Mouse (Mus musculus) CD8-positive naive resting alpha-beta T cell, adult 2 months (primary cell): Measurements from ENCODE around the gene Ankmy1.
A peak's percentile ranks its signal among the peaks of the same experiment; 100 is the strongest.

Source experiments
- DNase-seq, 2 experiments: peaks; one replicate each; pipeline ENCODE4 v3.0.0; 2022; ENCODE audit warnings: low read depth in 2 of 2, low spot score in 2 of 2

Gene Ankmy1

DNA sequence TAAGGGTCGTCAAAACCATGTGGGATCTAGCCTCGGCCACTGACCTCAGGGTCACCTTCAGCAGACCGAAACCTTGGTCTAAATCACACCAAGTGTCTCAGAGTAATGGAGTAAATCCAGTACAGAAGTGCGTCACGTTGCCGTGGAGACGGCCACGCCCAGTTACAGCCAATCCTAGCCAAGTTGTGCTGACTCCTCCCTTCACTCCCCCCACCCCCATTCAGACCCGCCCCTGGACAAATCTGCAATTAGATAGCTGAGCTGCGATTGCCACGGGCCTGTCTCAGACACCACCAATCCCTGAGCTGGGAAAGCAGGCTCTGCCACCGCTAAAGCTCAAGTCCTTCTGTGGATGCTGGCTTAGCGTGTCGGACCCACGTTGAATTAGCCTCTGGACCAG is at the start of gene Ankmy1:
Gene Ankmy1 (minus strand): TSS at position 121 of the 400 bp plus-strand sequence.
- no peak for DNase-seq

DNA sequence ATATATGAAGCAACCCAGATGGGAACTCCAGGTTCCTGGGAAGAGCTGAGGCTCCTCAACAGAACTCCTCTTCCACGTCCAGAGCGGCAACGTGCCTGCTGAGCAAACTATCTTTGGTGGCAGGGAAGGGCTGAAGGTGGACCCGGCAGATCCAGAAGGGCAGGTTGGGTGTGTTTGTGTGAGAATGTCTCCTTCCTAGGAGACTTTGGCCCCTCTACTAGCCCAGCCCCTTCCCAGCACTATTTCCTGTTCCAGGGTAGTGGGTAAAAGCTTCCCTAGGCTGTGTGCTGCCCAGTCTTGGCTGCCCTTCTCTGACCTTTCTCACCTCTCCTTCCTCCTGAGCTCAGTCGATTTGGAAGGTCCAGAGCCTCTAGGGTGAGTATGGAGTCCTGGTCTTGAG is 47.9 kb upstream of the Ankmy1 start, which contains the start of gene Gpr35:
Gene Gpr35 (plus strand): TSS at position 259 of the 400 bp plus-strand sequence.
- no peak for DNase-seq

DNA sequence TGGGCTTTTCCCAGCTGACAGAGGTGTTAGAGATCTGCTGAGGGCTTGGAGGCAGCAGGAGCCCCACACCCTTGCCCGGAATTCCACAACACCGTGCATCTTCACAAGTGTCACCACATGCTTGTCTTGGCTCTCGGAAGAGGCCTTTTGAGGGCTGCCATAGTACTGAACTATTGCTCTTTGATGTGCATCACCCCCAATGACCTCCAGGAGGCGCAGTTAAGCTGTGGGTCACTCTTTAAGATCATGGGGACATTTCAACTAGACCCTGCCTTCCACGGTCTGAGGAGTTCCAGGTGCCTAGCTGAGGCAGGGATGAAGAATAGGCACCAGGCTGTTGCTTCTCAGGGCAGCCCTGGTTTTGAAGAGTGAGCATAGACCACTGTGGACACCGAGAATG is 46.7 kb upstream of the Ankmy1 start:
- DNase-seq = no peak

DNA sequence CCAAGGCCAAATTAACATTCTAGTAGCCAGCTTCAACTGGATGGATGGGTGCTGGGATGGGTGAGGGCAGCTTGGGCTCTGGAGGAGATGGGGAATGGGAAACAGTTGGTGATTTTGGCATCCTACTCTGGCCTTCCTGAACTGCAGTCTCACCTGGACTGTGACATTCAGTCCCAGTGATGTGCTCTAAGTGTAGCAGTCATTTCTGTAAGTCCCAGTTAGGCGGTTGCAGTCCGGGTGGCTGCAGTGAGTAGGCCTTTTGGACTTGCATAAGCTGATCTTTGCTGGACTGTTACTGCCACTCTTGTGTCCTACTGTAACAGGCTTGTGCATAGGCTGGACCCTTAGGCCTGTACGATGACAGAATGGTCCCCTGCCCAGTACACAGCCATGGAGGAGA is 45.3 kb upstream of the Ankmy1 start:
- no peak for DNase-seq

DNA sequence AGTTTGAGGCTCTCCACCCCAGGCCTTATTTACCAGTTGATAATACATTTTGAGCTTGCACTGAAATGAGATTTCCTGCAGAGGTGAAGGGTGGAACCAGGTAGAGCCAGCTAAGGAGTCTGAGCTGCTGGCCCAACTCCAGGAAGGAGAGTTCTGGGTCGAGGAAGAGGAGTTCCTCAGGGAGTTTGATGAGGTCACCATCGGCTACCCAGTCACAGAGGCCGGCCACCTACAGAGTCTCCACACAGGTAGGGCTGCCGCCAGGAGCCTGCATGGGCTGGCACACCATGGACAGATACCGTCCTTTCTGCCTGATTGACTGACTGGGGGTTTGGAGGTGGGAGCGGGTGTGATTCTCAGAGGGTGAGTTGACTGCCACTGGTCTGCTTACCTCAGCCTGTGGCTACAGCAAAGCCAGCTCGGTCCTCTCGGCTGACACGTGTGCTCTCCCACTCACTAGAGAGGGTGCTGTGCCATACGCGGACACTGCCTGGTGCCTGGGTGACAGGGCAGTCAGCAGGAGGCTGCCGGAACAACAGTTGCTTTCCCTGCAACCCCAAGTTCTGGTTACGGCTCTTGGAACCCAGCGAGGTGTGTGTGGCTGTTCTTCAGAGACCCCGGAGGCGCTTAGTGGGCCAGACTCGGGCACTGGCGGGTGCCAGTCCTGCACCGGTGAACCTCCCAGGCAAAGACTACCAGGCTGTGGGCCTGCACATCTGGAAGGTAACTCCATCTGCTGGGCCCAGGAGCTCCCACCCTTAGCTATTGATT is 40.7 kb upstream of the Ankmy1 start:
- DNase-seq = no peak

DNA sequence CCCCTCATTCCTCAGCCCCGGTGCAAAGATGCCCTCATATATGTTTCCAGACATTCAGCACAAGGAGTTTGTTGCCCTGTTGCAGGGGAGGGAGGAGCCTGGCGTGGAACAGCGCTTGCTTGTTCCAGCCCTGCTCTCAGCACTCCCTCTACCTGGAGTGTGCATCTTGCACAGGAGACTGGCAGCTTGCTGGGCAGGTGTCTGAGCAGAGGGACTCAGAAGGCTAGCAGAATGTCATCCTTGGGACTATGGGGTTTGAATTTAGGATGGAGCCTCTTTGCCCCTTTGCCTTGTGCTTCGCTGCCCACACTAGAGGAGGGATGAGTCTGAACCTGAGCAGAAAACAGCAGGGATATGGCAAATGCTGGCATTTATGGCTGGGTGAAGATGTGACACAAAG is 37.0 kb upstream of the Ankmy1 start:
- DNase-seq = no peak

DNA sequence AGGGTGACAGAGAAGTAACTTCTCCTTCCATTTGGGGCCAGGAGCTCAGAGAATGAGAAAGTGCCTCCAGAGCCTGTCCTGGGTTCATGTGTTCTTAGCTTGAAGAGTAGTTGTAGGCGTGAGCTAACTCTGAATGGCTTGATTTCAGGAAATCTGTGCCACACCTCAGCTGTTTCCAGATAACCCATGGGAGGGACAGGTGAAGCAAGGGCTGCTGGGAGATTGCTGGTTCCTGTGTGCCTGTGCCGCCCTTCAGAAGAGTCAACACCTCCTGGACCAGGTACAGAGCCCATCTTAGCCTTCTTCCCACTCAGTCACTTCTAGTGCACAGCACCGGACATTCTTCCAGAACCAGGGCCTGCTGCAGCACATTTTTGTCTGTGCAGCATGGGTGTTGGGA is 35.1 kb upstream of the Ankmy1 start:
- DNase-seq = no peak

DNA sequence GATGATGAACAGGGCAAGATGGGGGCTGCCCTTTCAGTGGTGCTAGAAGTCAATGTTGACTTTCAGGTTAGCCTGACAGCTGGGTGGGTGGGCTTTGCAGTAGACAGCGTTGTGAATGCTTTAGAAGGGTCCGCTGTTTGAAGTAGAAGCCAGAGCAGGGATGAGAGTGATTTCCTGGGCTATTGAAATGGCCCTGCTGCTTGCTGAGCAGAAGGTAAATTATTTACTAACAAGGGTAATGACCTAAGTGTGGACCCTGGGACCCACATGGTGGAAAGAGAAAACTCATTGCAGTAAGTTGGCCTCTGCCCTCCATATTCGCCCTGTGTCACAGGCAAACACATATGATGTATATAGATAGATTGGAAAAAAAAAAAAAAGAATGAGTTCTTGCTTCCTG is 33.8 kb upstream of the Ankmy1 start:
- DNase-seq = no peak

DNA sequence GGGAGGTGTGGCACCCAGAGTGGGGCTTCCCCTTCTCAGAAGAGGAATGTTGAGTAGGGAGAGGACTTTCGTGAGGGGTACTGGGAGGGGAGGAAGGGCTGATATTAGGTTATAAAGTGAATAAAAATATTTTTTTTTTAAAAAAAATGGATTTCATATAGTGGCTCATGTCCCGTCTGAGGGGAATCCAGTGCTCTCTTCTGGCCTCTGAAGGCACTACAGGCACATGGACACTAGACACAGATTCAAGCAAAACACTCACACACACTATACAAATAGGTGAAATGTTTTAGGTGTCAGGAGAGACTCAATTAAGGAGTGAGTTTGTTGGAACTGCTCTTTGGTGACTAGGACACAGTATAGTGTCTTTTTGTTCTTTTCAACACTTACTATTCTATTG is 33.3 kb upstream of the Ankmy1 start:
- no peak for DNase-seq

DNA sequence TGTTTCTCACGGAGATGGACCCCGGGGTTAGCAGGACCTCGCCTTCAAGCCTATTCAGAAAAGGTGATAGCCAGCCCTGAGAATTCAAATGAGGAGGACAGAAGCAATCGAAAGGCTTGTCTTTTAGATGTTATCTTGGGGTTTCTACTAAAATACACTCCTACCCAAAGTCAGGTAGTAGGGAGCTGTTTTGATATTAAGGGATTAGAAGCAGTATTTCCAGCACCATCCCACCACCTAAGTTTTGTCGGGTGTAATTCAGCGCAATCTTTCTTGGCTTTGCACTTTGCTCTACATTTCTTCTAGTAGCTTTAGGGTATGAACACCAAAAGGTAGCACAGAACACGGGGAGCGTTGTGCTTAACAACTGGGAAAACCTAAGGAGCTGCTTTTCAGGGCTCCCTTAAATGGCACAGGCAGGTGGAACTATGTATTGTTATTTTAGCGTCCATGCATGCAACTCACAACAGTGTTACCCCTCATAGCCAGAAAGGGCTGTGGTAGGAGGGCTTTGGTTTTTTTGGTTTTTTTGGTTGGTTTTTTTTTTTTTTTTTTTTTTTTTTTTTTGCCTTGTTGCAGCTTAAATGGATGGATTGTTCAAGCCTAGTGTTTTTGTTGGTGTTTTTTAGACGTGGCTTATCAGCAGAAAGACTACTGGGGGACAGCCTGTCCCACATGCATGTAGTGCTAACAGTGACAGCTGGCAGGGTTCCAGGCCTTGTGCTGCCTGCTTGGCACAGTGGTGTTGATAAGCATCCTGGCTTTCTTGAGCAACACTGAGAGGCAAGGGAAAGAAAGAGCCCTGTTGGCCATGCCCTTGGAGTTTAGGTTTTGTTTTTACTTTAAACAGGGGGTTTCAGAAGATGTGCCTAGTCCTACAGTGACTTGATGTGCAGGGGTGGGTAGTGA is 32.6 kb upstream of the Ankmy1 start:
- DNase-seq = no peak

DNA sequence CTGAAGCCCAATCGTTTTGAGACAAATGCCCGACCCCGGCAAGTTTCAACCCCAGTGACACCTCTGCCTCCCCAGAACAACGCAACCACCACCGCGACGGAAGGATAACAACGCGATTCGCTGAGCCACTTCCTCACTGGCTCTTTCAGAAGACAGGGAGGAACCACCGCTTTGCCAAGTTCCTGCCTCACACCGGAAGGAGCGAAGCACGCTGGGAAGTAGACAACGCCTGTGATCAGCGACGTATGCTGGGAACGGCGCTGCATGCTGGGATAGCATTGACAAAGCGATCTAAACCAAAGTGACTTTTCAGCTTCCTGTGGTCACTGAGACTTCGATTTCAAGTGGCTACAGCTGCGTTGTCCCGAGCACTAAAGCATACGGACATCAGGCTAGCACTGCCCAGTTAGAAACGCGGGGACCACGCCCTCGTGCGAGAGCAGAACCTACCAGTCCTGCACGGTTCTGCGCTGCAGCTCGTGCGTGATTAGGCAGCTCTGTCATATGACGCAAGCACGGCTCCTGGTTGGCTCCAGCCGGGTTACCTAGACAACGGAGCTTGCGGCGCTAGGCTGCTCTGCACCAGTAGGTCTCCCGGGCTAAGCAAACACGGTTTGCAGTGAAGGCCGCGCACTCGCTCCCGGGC is 31.6 kb upstream of the Ankmy1 start, which contains the start of gene Capn10:
Gene Capn10 (plus strand): TSS at position 195 of the 646 bp plus-strand sequence.
- DNase-seq = peak; percentile 83 to 87

DNA sequence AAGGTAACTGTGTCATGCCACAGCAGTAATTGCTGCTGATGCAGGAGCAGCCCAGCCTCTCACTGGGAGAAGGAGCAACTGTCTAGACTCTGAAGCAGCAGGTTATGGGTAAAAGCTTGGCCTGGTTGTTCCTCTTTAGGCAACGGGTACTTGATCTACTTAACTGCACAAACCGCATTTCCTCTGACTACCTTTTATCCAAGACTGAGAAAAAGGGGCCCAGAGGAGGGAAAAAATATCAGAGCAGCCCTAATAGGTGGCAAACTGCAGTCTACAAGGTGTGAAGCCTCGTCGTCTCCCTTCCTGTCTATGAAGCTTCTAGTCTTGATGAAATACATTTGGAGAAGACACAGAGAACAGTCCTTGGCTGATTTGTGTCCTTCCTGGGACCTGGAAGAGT is 30.9 kb upstream of the Ankmy1 start:
- no peak for DNase-seq

DNA sequence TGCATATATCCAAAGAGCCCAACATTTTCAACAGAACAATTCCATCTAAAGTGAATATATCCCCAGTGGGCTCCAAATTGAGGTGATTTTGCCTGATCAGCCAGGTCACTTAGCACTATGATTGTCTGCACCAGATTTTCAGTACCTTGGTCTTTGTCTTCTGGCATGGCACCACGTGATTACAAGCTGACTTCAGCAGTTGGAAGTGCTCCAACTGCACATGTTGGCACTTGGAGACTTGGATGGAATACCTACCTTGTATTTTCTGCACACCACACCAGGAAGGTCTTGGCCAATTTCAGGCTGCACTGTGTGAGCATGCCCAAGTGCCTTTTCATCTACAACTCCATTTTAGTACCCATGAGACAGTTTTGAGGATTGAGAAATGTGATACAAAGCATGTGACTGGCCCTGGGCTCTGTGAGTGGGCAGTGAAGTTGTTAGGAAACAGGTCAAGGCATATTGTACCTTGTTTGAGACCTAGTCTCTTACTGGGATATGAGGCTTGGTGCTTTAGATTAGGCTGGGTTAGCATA is 27.5 kb upstream of the Ankmy1 start:
- no peak for DNase-seq

DNA sequence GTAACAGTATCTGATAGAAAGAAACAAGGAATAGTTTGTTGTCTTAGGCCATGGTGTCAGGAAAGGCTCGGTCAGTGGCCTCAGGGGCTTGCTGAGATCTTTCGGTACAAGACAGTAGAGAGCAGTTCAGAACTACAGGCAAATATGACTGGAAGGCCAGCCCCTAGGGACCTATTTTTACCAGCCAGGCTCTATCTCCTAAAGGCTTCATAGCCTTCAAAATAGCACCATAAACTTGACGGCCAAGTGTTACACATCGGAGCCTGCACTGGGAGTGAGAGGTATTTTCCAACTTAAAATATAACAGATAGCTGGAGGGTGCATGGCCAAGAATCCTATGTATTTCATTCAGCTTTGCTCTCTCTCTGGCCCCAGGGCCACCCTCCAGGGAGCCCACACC is 18.8 kb upstream of the Ankmy1 start:
- DNase-seq = no peak

DNA sequence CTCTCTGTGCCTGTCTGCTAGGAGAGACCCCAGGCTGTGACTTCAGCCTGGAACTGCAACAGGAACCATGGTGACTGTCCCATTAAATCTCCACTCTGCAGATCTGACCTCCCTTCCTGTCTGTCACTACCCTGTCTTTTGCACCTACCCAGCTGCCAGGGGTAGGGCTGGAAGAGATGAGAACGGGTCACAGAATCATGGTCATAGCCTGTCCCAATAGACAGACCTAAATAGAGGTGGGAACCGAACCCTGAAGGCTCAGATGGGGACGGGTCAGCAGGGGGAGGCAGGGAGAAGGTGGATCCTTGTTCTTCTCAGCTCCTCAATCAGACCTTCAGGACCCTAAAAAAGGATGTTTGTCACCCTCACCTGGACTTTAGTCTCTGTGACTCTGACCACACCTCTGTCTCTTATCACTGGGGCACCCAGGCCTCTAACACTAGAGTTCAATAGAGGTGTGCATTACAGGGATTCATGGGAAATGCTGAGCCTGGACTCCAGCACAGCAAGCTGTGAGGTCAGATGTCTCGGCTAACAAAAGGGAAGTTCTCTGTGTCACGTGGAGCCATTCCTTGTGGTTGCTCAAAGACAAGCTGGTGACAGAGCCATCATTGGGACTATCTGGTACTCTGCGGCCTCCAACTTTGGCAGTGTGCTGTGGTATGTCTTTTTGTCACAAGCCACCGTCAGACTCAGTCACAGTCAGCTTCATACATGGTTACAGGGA is 17.9 kb upstream of the Ankmy1 start:
- no peak for DNase-seq

DNA sequence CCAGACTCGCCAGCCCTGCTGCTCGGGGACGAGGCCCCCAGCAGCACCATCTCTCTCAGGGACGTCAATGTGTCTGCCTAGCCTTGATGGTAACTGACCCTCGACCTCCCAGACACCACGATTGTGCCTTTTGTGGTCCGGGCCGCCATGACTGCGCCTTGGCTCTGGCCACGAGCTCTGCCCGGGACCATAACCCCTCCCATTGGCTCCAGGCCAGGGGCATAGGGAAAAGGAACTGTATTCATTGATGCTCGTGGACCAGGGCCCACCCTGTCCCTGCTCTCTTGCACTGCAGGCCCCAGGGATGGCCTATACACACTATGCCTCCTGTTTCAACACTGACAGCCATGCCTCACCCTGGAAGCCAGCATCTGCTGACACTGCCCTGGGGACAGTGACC is 17.1 kb upstream of the Ankmy1 start:
- no peak for DNase-seq

DNA sequence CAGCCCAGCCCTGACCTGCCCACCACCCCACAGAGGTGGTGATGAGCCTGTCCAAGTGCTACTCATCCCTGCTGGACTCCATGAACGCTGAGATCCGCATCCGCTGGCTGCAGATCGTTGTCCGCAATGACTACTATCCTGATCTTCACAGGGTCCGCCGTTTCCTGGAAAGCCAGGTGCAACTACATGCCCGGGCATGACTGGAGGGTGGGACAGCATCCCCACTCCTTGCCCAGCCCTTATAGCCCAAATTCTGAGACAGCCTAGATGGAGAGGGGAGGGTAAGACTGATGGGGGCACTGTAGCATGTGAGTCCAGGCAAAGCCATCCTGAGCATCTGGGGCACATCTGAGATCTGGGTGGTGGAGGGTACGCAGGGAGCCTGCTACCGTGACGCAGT is 16.4 kb upstream of the Ankmy1 start:
- DNase-seq = no peak

DNA sequence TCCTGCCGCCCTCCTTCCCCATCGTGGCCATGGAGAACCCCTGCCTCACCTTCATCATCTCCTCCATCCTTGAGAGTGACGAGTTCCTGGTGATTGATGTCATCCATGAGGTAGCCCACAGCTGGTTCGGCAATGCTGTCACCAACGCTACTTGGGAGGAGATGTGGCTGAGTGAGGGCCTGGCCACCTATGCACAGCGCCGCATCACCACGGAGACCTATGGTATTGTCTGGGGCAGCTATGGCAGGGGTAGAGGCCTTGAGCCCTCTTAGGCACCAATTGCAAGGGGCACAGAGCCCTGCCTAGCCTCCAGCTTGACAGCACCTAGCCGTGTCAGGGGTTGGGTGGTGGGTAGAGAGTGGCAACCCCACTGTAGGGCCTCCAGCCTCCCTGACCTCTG is 14.0 kb upstream of the Ankmy1 start:
- no peak for DNase-seq

DNA sequence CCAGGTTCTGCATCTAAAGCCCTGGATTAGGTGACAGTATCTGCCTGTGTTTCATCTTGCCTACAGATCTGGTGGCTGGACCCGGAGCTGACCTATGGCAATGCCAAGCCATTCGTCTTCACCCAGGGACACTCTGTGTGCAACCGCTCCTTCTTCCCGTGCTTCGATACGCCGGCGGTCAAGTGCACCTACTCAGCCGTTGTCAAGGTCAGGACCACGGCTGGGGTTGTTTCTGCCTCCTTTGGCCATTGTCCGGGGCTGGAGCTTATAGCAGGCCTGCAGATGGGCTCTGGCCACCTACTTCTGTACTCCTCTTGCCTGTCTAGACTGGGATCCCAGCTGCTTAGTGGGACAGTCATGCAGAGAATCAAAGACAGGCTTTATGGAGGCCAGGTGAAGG is 12.3 kb upstream of the Ankmy1 start:
- no peak for DNase-seq

DNA sequence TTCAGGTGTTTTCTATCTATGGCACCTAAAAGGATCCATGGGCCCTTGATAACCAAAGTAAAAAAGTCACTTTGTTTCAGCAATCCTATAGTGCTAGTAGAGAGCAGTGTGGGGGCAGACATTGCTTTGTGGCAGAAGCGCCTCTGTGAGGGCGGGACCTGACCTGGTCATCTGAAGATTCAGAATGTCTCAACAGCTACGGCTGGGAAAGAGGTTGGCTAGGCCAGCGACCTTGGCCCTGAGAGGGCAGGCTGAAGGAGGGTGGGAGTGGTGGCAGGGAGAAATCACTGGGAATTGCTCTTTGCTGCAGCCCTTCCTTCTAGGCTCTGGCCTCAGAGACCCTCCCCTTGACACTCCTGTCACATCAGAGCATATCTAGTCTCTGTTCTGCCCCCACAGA is 11.5 kb upstream of the Ankmy1 start:
- no peak for DNase-seq

DNA sequence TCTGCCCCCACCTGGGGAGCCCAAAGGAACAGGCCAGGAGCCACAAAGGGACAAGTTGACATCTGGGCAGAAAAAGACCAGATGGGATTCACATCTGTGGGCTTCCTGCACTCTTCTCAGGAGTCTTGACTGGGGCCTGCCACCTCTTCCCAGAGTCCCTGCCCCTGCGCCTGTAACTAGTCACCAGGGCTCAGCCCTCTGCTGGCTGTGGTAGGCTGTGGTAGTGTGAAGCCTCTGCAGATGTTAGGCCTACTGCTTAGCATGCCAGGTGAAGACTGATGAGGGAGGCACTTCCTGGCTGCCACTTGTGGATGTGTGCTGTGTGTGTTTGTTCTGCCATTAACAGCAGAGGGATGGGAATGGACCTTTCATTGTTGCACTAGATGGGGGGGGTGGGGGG is 9.6 kb upstream of the Ankmy1 start:
- DNase-seq = peak in 1 of 2 experiments; percentile 14
